Mouse (Mus musculus): Measurements from ENCODE around the gene Msmo1.

DNA sequence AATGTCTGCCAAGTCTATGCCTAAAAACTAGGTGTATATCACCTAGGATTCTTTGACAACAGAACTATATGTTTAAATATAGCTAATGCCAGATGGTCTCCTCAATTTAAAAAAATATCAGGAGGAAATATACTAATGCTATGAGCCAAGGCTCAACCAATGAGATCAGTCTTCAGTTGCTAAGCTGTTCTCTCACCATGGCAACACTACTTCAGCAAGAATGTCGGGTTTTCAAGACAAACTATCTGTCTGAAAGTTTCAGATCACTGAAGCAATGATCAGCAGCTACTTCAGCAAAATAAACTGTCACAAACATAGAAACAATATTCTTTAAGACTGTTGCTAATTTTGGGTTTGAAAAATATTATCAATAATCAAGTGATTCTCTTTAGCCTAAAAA is 61.7 kb downstream of the Msmo1 start:
- no peak for TF ChIP-seq CTCF (IDR thresholded peaks at IDR 0.05; ENCODE audit: extremely low read depth, insufficient read depth, low read length)
- TF ChIP-seq POLR2A (IDR thresholded peaks at IDR 0.05; ENCODE audit: extremely low read depth, insufficient read depth, low read length), result no peak
